Mouse (Mus musculus) cerebellum, postnatal 25 days (tissue): Measurements from ENCODE around the gene Macrod2.

Source experiments
- DNase-seq, 2 experiments: peaks; one replicate each; pipeline ENCODE4 v3.0.0; 2021; ENCODE audit warnings: mixed read lengths in 2 of 2

The Macrod2 gene

DNA sequence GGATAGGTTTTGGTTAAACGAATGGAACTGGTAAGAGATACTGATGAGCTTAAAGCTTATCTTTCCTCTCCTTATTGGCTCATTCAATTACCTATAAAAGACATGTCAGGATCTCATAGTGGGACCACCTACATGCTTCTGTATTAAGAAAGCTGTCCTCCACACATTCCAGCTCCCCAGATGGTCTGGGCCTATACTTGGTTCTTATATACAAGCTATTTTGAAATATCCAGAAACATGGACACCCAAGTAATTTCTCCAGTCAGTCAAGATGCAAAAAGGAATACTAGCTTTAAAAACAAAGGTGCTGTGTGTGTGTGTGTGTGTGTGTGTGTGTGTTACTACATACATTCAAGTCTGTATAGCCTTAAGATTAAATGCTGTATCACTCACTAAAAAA lies 833.7 kb downstream of the Macrod2 start:
- no peak for DNase-seq

DNA sequence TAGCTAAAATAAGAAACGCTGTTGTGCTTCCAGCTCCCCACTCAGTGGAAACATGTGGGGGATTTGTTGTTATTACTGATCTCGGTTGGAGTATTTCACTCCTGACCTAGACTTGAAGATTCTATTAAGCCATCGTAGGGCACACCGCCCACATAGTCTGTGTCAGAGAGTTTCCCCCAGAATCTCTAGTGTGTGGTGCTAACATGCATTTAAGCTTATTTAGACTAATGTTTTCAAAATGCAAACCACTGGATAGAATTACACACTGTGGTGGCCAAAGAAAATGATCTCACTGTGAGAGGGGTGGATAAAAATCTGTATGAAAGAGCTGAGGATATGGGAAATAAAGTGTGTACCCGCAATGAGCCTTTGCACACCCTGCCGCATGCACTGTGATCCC lies 834.7 kb downstream of the Macrod2 start:
- no peak for DNase-seq

DNA sequence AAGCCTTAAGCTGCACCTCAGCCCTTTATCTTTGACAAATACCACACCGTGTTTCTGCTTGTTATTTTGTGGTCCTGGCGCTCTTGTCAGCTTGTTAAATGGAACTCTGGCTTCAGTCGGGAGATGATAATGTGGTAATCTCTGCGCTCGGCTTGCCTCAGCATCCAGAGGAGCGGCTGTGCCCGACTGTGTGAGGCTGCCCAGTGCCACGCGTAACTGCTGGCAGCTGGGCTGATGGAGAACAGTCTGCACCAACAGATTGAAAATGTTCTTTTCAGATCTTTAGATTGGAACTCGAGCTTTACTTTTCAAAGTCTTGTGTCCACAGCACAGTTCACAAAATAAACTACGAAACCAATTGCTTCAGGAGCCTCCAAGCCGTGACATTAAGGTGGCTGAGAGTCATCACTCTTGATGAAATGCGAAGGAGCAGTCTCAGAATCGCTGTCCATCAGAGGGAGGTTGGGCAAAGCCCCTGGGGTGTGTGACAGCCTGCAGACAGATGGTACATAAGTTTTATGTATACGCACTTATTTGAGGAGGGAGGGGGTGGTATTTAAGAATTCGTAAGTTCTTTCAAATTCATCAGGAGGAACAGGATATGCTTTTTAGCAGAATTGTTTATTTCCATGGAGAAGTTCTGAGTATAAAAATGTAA lies 836.0 kb downstream of the Macrod2 start:
- DNase-seq: peak; percentile 17 to 25

DNA sequence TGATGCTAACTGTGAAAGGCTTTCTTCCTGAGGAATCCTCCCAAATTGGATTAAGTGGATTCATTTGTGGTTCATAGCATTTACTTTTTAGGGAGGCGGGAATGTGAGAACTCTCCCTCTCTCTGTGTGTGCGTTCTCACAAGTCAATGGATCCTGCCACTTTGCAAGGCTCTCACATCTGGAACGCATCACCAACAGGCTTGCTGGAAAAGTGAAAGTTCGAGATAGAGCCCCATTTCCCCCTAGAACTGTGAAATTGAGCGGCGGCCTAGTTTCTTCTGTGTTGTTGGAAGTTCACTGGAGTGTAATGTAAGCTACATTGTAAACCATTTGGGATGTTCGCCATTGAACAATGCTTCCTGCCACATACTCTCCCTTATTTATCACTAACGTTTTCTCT lies 839.2 kb downstream of the Macrod2 start:
- DNase-seq: no peak

DNA sequence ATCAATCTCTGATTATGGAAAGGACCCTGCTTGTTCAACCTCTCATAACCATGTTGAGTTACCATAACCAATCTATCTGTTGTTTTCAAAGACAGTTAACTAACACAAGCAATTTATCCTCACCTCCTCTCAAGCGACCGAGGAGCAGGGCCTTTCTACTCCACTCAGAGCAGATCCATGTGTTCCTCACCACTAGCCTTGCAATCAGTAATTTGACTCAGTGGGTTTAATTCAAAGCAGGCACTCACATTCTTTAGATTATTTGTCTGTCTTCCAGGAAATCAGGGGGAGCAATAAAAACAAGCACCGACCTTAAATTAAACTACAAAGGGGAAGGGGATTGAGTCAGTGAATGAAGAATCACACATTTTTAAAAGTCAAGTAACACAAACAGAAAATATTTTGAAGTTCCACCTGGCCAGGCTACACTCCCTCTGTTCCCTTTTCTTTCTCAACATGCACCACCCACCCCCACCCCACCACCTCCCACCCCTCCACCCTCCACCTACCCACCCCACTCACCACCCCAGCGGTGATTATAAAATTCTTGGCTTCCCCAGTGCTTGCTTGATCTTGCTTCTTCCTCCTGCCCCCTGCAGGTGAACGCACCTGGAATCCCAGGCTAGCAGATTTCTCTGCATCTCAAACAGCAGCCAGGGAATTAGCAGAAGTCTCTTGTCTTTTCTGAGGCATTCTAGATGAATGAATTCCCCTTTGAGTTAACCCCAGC lies 839.8 kb downstream of the Macrod2 start:
- no peak for DNase-seq

DNA sequence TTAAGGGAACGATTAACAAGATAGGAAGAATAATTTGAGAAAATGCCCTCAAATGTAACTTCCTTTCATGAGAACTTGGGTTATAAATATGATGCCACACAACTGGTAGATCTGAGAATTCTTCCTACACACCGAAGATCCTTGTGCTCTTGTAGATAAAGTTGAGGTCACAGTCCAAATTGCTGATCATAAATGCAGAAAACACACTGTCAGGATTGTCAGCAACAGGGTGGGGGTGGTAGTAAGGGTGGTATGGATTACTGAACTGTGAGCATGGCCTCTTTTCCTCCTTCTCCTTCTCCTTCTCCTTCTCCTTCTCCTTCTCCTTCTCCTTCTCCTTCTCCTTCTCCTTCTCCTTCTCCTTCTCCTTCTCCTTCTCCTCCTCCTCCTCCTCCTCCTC lies 852.6 kb downstream of the Macrod2 start:
- DNase-seq: no peak

DNA sequence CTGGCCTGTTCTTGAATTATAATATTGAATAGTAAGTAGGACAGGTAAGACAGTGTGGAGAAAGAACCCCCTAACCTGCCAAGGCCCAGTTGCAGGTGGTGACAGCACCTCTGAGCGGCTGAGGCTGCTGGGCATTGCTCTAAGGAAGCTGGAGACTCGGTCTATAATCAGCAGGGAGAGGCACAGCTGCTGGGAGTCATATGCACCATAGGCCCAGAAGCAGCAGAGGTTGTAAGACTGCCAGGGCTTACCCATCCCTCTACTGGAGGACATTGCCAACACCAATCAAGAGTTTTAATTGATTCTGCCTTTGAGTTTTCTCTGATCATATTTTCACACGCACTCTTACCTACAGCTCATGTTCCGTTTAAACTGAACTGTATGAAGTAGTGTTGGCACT lies 869.5 kb downstream of the Macrod2 start:
- no peak for DNase-seq

DNA sequence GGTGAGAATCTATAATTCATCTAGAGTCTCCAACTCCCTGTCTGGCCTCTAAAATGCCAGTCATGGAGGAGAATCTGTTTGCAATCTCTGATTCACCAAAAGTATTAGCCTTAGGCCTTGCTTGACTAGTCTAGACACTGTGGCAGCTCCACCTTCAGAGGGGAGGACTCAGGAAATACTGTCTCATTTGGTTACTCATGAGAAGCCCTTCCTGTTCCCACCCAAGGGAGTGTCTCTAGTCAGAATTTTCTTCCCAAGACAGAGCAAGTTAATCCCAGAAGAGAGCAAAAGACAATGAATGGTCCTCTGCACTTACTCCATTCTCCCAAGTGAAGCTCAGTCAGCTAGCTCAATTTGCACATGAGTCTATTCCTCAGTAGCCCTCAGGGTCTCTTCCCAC lies 871.5 kb downstream of the Macrod2 start:
- no peak for DNase-seq

DNA sequence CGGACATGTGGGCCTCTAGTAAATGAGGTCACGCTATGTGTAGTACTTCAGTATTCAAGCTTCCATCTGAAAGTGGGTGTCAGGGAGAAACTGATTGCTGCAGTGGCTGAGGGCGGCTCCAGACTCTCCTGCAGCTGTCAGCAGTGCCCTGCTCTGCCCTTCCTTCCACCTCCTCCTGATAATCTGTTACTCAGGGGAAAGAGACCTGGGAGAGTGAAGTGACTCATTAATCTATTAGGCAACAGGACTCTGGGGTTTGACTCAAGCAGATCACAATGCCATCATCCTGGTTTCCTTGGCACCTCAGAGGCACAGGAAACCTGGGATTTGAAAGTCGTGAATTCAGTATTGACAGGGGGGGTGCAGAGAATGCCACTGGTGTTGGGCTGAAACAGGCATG lies 876.4 kb downstream of the Macrod2 start:
- DNase-seq: no peak

DNA sequence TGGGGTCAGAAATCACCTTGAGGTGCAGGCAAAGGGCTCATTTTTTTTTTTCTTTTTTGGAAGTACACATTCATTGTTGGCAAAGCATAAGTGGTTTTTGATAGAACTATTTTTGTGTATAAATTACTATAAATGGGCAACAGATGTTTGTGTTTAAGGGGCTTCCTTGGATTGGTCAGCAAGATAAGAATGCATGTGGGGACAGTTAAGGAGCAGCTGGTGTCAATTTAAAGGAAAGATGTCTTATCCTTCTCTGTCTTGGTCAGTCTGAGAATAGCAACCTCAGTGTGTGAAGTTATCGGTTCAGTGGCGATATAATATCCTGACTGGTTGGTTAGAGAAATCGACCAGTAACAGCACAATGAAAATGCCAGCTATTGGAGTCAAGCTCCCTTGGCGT lies 877.9 kb downstream of the Macrod2 start:
- no peak for DNase-seq

DNA sequence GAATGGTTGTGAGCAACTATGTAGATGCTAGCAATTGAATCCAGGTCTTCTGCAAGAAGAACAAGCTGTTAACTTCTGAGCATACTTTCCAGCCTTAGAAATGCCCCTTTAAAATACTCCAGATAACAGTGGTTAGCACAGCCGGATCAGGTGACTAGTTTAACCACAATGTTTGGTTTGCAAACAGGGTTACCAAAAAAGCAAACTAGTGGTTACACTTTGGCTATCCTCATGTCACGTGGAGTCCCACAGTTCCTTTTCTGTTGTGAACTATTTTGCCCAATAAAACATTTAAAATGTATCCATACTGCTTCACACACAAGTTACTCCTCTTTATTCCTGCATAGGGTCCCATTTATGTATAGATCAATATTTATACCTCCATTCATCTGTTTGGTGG lies 879.2 kb downstream of the Macrod2 start:
- no peak for DNase-seq

DNA sequence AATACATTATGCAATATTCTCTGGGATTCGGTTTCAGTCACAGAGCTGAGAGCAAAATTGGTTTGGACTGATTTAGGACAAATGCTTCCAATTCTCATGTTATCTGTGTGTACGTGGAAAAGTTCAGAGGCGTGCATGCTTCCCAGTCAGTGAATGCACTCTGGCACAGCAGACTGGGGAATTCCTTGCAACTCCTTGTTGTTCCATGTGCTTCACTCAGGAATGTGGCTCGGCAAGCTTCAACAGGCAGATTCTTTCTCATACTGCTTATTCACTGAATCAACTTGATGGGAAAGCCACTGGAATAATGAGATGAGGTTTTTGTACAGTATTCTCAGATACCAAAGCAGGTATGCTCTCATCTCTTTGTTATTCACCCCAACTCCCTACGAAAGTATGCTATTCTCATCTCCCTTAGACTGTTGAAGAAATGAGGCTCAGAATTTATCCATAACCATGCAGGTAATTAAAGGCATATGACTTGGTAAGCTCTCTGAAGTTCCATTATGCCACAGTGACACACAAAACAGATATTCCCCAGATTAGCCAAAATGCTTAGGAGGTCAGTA lies 884.1 kb downstream of the Macrod2 start:
- no peak for DNase-seq

DNA sequence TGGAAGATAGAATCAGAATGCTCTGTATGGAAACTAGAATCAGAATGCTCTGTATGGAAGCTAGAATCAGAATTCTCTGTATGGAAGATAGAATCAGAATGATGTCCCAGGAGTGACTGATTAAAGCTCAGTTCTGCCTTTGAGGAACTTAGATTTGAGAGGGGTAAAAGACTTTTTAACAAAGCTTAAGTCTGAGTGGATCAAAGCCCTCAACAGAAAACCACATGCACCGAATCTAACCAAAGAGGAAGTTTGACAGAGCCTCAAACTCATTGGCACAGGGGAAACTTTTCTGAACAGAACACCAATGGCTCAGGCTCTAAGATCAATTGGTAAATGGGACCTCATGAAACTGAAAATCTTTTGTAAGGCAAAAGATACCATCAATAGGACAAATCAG lies 885.7 kb downstream of the Macrod2 start:
- DNase-seq: no peak

DNA sequence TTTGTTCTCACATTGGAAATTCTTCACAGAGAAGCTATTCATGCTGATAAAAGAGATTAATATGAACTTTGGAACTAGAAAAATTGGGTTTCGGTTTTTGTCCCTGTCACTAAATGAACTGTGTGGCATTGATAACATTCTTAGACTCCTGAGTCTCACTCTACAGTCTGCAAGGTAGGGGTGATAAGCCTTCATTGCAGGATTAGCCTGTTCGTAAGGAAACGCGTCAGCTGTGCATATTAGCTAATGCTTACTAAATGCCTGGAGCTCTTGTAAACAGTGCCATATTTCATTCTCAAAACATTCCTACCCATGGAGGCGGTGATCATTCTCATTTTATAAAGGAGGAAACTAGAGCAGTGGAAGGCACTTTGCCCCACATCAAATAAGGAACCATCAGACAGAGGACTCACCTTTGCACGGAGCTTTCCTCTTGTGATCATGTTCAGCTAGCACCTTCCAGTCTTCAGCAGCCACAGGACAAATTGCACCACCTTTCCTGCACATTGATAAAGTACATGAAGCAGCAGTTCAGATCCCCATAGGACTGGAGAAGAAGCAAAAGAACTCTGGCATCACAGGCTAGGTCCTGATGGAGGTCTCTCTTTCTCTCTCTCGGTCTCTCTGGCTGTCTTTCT lies 891.1 kb downstream of the Macrod2 start:
- no peak for DNase-seq

DNA sequence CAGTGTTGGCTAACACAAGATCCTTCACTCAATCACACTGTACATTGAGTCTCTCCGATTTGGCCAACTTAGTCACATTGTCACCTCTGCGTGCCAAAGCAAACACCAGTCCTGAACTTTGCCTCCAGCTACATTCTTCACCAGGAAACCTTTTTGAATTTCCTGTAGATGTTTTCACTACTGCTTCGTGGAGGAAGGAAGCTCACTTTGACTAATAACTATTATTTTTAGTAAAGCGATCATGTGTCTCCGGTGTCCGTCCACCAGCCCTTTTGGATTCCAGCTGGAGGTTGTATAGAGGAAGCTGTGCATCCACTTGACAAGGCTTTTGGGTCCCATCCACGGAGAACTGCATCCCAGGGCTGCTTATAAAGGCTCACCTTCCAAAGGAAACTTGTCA lies 893.4 kb downstream of the Macrod2 start:
- no peak for DNase-seq

DNA sequence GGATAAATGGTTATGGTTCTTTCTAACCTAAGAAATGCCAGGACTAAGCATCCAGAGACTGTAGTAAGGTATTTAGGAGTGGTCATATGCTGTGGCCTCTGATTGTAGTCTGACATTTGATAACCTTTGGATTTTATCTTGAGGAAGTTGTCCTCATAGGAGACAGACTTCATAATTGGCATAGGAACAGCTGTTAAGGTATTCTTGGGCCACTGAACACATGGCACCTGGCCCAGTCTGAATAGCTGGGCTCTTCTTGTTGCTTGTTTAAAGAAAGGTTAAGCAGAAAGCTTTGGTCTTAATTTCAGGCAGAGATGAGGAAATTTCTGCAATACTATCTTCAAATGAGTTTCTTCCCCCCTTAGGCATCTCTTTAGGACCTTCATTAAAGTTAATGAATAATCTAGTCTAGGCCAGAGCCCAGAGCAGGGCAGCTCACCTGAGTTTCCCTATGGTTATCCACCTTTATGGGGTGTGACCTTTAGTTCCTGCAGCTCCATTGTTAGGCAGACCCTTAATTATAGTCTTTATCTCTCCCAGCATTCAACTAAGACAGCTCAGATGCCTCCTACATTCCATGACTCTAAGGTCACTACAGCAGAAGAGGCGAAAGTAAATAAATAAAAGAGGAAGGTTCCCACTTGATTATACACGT lies 894.1 kb downstream of the Macrod2 start:
- peak in 1 of 2 experiments; percentile 42 for DNase-seq

DNA sequence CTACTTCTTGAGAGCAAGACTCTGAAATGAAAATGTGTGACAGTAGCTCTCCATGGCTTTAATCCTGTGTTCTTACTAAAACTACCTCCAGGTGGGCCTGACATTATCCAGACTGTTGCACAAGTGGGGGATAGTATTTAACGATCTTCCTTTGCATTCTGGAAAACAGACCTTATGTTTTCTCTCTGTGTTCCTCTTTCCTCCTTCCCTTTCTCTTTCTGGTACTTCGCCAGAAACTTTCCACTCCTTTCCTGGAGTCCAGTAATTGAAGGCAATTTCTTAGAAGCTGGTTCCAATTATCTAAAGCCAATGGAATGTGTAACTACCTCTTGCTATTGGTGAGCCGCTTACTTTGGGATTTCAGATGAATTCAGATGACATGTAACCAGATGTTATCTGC lies 897.7 kb downstream of the Macrod2 start:
- no peak for DNase-seq

DNA sequence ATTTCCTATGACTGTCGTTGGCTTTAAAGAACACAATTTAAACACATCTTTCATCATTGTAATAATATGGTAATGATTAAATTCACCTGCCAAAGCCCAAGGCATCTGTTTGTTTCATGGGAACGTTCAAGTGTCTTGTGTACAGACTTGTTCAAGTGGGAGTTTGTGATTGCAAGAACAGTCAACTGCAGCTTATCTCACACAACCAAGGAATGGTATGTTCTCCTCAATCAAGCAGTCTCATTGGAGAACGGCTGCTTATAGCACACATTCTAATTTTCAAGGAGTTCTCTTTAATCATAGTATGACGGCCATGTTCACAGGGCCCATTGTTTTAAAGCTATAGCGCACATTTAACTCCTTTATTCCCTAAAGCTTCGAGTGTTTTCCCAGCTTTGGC lies 904.1 kb downstream of the Macrod2 start:
- DNase-seq: no peak

DNA sequence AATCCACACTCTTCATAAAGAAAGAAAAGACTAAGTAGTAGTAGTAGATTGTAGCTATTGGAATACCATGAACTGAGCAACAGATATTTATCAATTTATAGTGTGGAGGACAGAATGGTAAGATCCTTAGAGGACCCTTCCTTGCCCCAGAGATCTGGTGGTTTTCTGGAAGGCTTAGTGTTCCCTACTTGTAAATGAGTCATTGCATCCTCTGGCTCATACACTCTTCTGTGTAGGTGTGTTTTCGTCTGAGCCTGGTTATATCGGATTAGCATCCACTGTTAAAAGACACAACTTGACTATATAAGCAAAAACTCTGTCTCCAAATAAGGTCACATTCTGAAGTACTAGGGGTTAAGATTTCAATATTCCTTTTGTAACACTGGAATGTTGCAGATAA lies 905.9 kb downstream of the Macrod2 start:
- DNase-seq: no peak

DNA sequence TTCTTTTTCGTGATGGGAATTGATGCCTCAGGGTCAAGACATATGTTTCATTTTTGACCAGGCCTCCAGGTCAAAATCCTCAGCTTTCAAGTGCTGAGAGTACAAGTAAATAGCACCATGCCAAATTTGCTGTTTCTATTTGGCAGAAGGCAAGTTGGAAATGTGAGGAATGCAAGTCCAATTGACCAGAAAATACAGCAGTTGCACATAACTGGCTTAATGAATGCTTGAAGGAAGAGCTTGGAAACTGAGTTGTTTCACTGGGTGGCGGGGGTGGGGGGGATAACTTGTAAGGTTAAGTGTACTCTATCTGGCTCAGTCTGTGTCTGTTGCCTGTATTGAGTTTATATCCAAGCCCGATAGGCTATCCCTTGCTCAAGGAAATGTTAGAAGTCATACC lies 913.3 kb downstream of the Macrod2 start:
- no peak for DNase-seq

DNA sequence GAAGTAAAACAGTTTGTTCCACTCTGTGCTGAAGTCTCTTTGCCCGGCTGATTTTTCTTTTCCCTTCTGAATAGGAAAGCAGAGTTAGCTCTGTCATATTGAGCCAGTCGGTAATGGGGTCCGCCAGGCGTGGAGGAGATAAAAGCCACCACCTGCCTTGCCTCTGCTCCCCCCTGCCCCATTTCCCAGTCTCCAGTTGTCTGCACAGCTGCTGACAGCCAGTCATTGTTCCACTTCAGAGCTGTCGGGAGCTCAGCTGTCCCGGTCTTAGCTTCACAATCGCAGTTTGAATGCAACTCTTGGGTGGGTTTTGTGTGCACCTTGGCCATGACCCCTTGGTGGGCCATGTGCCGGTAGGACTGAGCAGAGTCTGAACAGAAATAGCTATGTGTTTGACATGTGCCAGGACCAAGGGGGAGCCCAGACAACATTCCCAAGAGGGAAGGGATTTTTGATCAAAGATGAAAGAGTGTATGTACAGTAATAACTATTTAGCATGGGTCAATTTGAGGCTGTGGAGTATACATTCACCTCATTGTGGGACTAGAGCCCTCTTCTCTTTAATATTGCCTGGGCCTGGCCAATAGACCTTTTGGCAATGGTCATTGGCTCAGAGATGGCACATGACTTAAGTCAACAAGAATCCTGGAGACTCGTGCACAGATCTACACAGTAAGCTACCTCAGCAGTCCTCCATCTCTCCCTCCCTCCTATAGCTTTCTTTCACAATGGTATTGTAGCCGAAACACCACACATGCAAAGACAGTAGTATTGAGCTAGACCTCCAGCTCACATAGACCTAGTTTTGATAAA lies 917.2 kb downstream of the Macrod2 start:
- DNase-seq: no peak

DNA sequence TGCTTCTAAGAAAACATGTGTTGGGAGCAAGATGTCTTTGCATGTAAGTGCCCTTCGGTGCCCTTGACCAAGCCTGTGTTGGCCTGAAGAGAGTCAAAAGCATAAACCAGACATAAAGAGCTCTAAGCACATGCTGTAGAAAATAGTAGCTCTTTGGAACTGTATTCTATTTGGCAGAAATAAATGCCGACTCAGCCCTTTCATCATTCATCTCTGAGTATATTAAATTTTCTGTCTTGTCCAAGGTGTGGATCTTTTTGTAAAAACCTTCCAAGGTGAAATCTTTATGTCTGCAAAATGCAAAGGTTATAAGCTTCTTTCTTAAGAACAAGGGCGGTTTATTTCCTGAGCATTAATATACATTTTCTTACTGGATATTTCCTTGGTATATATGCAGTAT lies 920.2 kb downstream of the Macrod2 start:
- no peak for DNase-seq
